Mouse (Mus musculus): ENCODE data around the gene Lrrc23.
"Not testable (repeated sequence)": the region's sequence is repeated elsewhere in the genome, so short reads cannot be mapped to it uniquely, and the experiment has no call there.

Lrrc23 gene

GRCm38 (mm10) chr6:124779222-124779983 is at the start of gene Lrrc23:
Gene Lrrc23 (minus strand): TSS chr6:124779727.
- no peak for DNase-seq (ENCODE audit: low spot score)

- no peak for DNase-seq (ENCODE audit: low spot score)
Measured at GRCm38 (mm10) chr6:124828101-124828592, 48.6 kb upstream of the Lrrc23 start.

- no peak for DNase-seq (ENCODE audit: low spot score)
Measured at GRCm38 (mm10) chr6:124822049-124822448, 42.5 kb upstream of the Lrrc23 start.

GRCm38 (mm10) chr6:124820891-124821290 is 41.4 kb upstream of the Lrrc23 start:
- DNase-seq (ENCODE audit: low spot score): no peak

GRCm38 (mm10) chr6:124817971-124818370 is 38.4 kb upstream of the Lrrc23 start:
- no peak for DNase-seq (ENCODE audit: low spot score)

- no peak for DNase-seq (ENCODE audit: low spot score)
Measured at GRCm38 (mm10) chr6:124817563-124817962, 38.0 kb upstream of the Lrrc23 start.

- DNase-seq (ENCODE audit: low spot score): no peak
Measured at GRCm38 (mm10) chr6:124817125-124817524, 37.6 kb upstream of the Lrrc23 start.

- DNase-seq (ENCODE audit: low spot score): no peak
Measured at GRCm38 (mm10) chr6:124816611-124817010, 37.1 kb upstream of the Lrrc23 start.

- no peak for DNase-seq (ENCODE audit: low spot score)
Measured at GRCm38 (mm10) chr6:124814858-124815774, 35.6 kb upstream of the Lrrc23 start.

GRCm38 (mm10) chr6:124814448-124814847 is 34.9 kb upstream of the Lrrc23 start:
- DNase-seq (ENCODE audit: low spot score): no peak

GRCm38 (mm10) chr6:124813933-124814332 is 34.4 kb upstream of the Lrrc23 start, which contains the start of gene Tpi1:
Gene Tpi1 (minus strand): TSS chr6:124814296.
- DNase-seq (ENCODE audit: low spot score): peak; percentile 72

GRCm38 (mm10) chr6:124813496-124813895 is 34.0 kb upstream of the Lrrc23 start:
- no peak for DNase-seq (ENCODE audit: low spot score)

GRCm38 (mm10) chr6:124812848-124813247 is 33.3 kb upstream of the Lrrc23 start:
- DNase-seq (ENCODE audit: low spot score): no peak

GRCm38 (mm10) chr6:124811701-124812560 is 32.4 kb upstream of the Lrrc23 start:
- no peak for DNase-seq (ENCODE audit: low spot score)

GRCm38 (mm10) chr6:124811403-124811665 is 31.8 kb upstream of the Lrrc23 start:
- DNase-seq (ENCODE audit: low spot score): no peak

GRCm38 (mm10) chr6:124810566-124811402 is 31.3 kb upstream of the Lrrc23 start:
- not testable (repeated sequence) for DNase-seq (ENCODE audit: low spot score)

- no peak for DNase-seq (ENCODE audit: low spot score)
Measured at GRCm38 (mm10) chr6:124809775-124810538, 30.4 kb upstream of the Lrrc23 start.

GRCm38 (mm10) chr6:124809052-124809774 is 29.7 kb upstream of the Lrrc23 start:
- DNase-seq (ENCODE audit: low spot score): no peak

- no peak for DNase-seq (ENCODE audit: low spot score)
Measured at GRCm38 (mm10) chr6:124808358-124809012, 29.0 kb upstream of the Lrrc23 start, which contains the start of gene Spsb2. Gene Spsb2 (plus strand): TSS chr6:124808661.
